Mouse (Mus musculus) kidney, adult 2 months (tissue): ENCODE results near the gene Wwox.

Experiments
- CTCF ChIP-seq: fragments of 200-500 bp; conservative IDR thresholded peaks from 2 replicates; pipeline ENCODE4 v1.5.1; 2011; ENCODE audit warnings: low read depth, mild to moderate bottlenecking, control low read depth, low read length, moderate library complexity, mixed read lengths; ENCODE audit not compliant: insufficient read depth, insufficient read length
- POLR2A ChIP-seq: fragments of 200-500 bp; IDR thresholded peaks from one replicate; pipeline ENCODE4 v1.6.1; 2011; ENCODE audit warnings: low read depth, low read length, control low read depth

GRCm38 (mm10) chr8:115007280-115007679, 567.8 kb downstream of the Wwox start:
- TF ChIP-seq CTCF: no peak
- no peak for TF ChIP-seq POLR2A
